Mouse (Mus musculus) hindbrain, embryonic 15.5 days (tissue): Measurements from ENCODE around the gene Gm13305. TPM values are rescaled to one million over a fixed set of nuclear protein-coding genes. Genes with fewer than 3 reads are reported as not detected.
"Not testable (repeated sequence)": the region's sequence is repeated elsewhere in the genome, so short reads cannot be mapped to it uniquely, and the experiment has no call there.

Experiments
- ATAC-seq: fragments of 200-750 bp; cut with Nextera tagmentation; 2 replicates; pipeline ENCODE4 v1.8.0; 2017; ENCODE audit warnings: low read depth, moderate number of reproducible peaks, moderate TSS enrichment; ENCODE audit not compliant: low FRiP score
- H3K27ac ChIP-seq: fragments of 300-500 bp; sonication (generic); replicated peaks from 2 replicates; pipeline ENCODE4 v1.5.1; 2015; ENCODE audit warnings: mild to moderate bottlenecking, inconsistent platforms
- H3K27me3 ChIP-seq: fragments of 300-500 bp; sonication (generic); 2 replicates; pipeline ENCODE4 v1.6.1; 2015; ENCODE audit warnings: control low read depth, inconsistent platforms
- H3K36me3 ChIP-seq: fragments of 300-500 bp; sonication (generic); 2 replicates; pipeline ENCODE4 v1.6.1; 2015; ENCODE audit warnings: control low read depth, inconsistent platforms
- H3K4me1 ChIP-seq: fragments of 300-500 bp; sonication (generic); replicated peaks from 2 replicates; pipeline ENCODE4 v1.6.1; 2015; ENCODE audit warnings: control low read depth, inconsistent platforms
- H3K4me2 ChIP-seq: fragments of 300-500 bp; sonication (generic); 2 replicates; pipeline ENCODE4 v1.6.1; 2015; ENCODE audit warnings: moderate library complexity, mild to moderate bottlenecking, inconsistent platforms
- H3K4me3 ChIP-seq: fragments of 300-500 bp; sonication (generic); 2 replicates; pipeline ENCODE4 v1.5.1; 2015; ENCODE audit warnings: mild to moderate bottlenecking, inconsistent platforms
- H3K9ac ChIP-seq: fragments of 300-500 bp; sonication (generic); 2 replicates; pipeline ENCODE4 v1.6.1; 2015; ENCODE audit warnings: inconsistent platforms
- H3K9me3 ChIP-seq: fragments of 300-500 bp; sonication (generic); 2 replicates; pipeline ENCODE4 v1.6.1; 2016; ENCODE audit warnings: control low read depth, inconsistent platforms
- WGBS: fragments of 180-500 bp; shearing (Covaris S2); methylation state at CpG from one replicate; pipeline ENCODE4 v1.1.7; 2015; 5-methylcytosine and 5-hydroxymethylcytosine counted together
- polyA plus RNA-seq: library from polyadenylated mRNA; unstranded; fragments of >200 nt; fragmentation: Nextera tagmentation; extraction: Ambion mirVana; gene quantifications from 2 replicates; pipeline ENCODE4 v1.2.1, GENCODE M21; 2015

Gm13305 gene
- not detected in 2 replicates for polyA plus RNA-seq

- not testable (repeated sequence) for H3K4me3 ChIP-seq, H3K4me1 ChIP-seq, H3K36me3 ChIP-seq, H3K4me2 ChIP-seq, H3K9ac ChIP-seq, H3K27ac ChIP-seq, ATAC-seq, H3K9me3 ChIP-seq, H3K27me3 ChIP-seq
- no CpG with 5 or more reads among the region's 7 CpGs for WGBS
Measured at GRCm38 (mm10) chr4:42168503-42168902, at the start of gene Gm13305. Gm13305 (minus strand) TSS chr4:42168603.

- not testable (repeated sequence) for H3K4me1 ChIP-seq, H3K9me3 ChIP-seq, H3K36me3 ChIP-seq, H3K27me3 ChIP-seq, H3K9ac ChIP-seq, H3K27ac ChIP-seq, H3K4me2 ChIP-seq, H3K4me3 ChIP-seq
- peak; percentile 61 for ATAC-seq
- no CpG with 5 or more reads among the region's 25 CpGs for WGBS
Measured at GRCm38 (mm10) chr4:42184980-42185372, 16.6 kb upstream of the Gm13305 start.

GRCm38 (mm10) chr4:42184324-42184979 lies 16.0 kb upstream of the Gm13305 start:
- ATAC-seq: peak; percentile 61; the same call in 1 of the 2 replicates
- not testable (repeated sequence) for H3K4me1 ChIP-seq, H3K27me3 ChIP-seq, H3K27ac ChIP-seq, H3K9ac ChIP-seq, H3K9me3 ChIP-seq, H3K4me2 ChIP-seq, H3K4me3 ChIP-seq, H3K36me3 ChIP-seq
- no CpG with 5 or more reads among the region's 58 CpGs for WGBS

- ATAC-seq: peak; percentile 66; the same call in 1 of the 2 replicates
Measured at GRCm38 (mm10) chr4:42183234-42184197, 15.1 kb upstream of the Gm13305 start.

GRCm38 (mm10) chr4:42178243-42178642 lies 9.8 kb upstream of the Gm13305 start:
- WGBS: no CpG with 5 or more reads among the region's 4 CpGs
- H3K4me1 ChIP-seq, H3K36me3 ChIP-seq, H3K9me3 ChIP-seq, H3K4me2 ChIP-seq, ATAC-seq, H3K27me3 ChIP-seq, H3K9ac ChIP-seq, H3K4me3 ChIP-seq, H3K27ac ChIP-seq: not testable (repeated sequence)

More at GRCm38 (mm10) chr4:42183234-42184197, 15.1 kb upstream of the Gm13305 start:
- H3K27ac ChIP-seq, H3K9me3 ChIP-seq, H3K9ac ChIP-seq, H3K27me3 ChIP-seq, H3K4me1 ChIP-seq, H3K4me3 ChIP-seq, H3K4me2 ChIP-seq, H3K36me3 ChIP-seq: not testable (repeated sequence)
- WGBS: no CpG with 5 or more reads among the region's 31 CpGs

- H3K27ac ChIP-seq, H3K36me3 ChIP-seq, H3K9ac ChIP-seq, H3K27me3 ChIP-seq, ATAC-seq, H3K4me1 ChIP-seq, H3K9me3 ChIP-seq, H3K4me3 ChIP-seq, H3K4me2 ChIP-seq: not testable (repeated sequence)
- WGBS: no CpG with 5 or more reads among the region's 9 CpGs
Measured at GRCm38 (mm10) chr4:42153136-42153535, 15.3 kb downstream of the Gm13305 start, which contains the start of gene Gm13306. Gm13306 (plus strand) TSS chr4:42153436.

- not testable (repeated sequence) for H3K9me3 ChIP-seq, H3K36me3 ChIP-seq, H3K4me1 ChIP-seq, H3K27ac ChIP-seq, H3K27me3 ChIP-seq, H3K4me3 ChIP-seq, H3K9ac ChIP-seq, H3K4me2 ChIP-seq, ATAC-seq
- no CpG with 5 or more reads among the region's 5 CpGs for WGBS
Measured at GRCm38 (mm10) chr4:42114517-42114916, 53.9 kb downstream of the Gm13305 start, which contains the start of gene Gm13304. Gm13304 (plus strand) TSS chr4:42114817.

Other genes starting within 250 kb of the Gm13305 start
- gene Gm20878, start 227.0 kb downstream of the Gm13305 start, polyA plus RNA-seq: 11.2 and 11.5 TPM in 2 replicates
- gene Fam205a4, start 202.5 kb downstream of the Gm13305 start, polyA plus RNA-seq: 1.9 and 2.1 TPM in 2 replicates
- gene Gm21093, start 133.9 kb downstream of the Gm13305 start, polyA plus RNA-seq: 0.69 and 0.79 TPM in 2 replicates
- gene Gm3893, start 77.4 kb downstream of the Gm13305 start, polyA plus RNA-seq: not detected in 2 replicates
- not detected in 2 replicates for gene Gm13304, start 53.8 kb downstream of the Gm13305 start, polyA plus RNA-seq
- 3.4 and 3.6 TPM in 2 replicates for gene Gm13306, start 15.2 kb downstream of the Gm13305 start, polyA plus RNA-seq
- not detected in 2 replicates for gene Gm10600, start 72.0 kb upstream of the Gm13305 start, polyA plus RNA-seq
- gene Ccl21b, start 87.2 kb upstream of the Gm13305 start, polyA plus RNA-seq: not detected in 2 replicates
- gene Gm21953, start 125.7 kb upstream of the Gm13305 start, polyA plus RNA-seq: not detected in 2 replicates
- gene Fam205a3, start 149.7 kb upstream of the Gm13305 start, polyA plus RNA-seq: not detected in 2 replicates